Mouse (Mus musculus) ovary, postnatal 14 days (tissue): ENCODE data around the gene Gm10961.

Experiments
- DNase-seq: peaks from one replicate; pipeline ENCODE4 v3.0.0; 2022; ENCODE audit warnings: low spot score

Gene Gm10961

GRCm38 (mm10) chr3:107659000-107659399, 27.9 kb downstream of the Gm10961 start:
- no peak for DNase-seq

GRCm38 (mm10) chr3:107664641-107665040, 33.5 kb downstream of the Gm10961 start:
- DNase-seq, result no peak

DNA sequence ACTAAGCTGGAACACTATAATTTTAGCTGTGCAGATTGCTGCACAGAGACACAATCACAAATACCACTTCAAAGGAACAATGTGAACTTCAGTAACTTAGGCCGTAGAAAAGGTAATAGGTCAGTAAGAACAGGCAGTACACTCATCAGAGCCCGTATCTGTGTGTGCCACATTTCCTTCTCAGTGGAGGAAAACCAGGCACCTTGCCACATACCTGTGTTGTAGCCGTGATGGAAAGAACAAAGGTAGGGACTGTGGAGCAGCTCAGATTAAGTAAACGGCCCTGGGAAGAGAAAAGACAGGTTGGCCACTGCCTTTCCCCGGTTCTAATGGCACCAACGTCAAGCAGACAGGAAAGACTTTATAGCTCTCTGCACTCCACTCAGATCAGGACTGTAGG, 36.3 kb downstream of the Gm10961 start:
- DNase-seq, result no peak

GRCm38 (mm10) chr3:107668786-107669185, 37.7 kb downstream of the Gm10961 start:
- DNase-seq, result no peak

DNA sequence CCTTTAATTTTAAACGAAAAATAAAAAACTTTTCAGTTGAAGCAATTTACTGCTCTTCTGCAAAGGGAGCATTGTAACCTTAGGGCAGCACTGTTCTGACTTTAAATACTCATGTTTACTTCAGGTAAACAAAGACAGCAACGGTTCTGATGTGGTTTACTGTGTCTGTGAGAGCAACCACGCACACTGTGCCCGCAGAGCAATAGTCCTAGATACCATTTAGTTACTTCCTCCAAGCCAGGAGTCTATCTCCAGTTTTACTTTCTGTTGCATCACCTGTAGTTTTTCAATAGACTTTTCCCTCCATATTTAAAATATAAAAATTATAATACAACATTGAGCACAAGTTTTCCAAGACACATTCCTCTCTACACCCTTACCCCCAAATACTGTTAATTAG, 39.4 kb downstream of the Gm10961 start:
- no peak for DNase-seq

GRCm38 (mm10) chr3:107671509-107671908, 40.4 kb downstream of the Gm10961 start:
- no peak for DNase-seq

DNA sequence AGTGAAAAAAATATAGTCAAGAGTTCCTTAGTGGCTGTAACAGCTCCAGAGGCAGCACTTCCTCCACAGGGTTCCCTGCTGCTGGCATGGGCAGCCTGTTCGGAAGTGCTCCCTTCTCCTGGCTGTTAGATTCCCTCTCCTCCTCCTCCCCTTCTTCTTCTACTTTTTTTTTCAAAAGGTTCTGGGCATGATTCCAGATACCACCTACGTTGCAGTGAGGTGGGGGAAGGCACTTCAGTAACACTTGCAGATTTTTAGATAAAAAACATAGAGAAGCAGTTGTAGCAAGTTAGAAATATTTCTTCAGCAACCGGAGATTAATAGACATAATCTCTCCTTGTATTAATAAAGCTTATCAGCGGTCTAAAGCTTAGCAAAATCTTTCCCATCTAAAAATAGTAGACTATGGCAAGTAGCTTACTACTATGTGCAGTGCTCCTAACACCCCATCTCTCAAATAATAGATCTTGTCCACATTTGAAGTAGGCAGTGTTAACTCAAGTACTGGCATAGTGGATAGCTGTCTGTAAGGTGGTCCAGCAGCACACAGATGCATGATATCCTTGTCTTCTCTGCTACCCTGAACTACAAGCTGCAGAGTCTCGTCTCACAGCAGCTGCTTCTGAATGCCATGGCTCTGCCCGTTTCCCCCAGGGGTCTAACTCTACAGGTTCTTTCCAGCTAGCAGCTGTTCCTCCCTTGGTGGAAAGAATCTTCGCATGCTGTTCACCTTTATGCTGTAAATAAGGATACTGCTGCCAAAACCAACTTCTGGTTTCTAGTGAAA, 49.9 kb downstream of the Gm10961 start:
- no peak for DNase-seq
